Mouse (Mus musculus): ENCODE data around the gene Tmem59l. TPM values are rescaled to one million over a fixed set of nuclear protein-coding genes. Genes with fewer than 3 reads are reported as not detected.

Gene Tmem59l
- total RNA-seq, 2 experiments from 2014 or later, result 318 to 351 TPM

DNA sequence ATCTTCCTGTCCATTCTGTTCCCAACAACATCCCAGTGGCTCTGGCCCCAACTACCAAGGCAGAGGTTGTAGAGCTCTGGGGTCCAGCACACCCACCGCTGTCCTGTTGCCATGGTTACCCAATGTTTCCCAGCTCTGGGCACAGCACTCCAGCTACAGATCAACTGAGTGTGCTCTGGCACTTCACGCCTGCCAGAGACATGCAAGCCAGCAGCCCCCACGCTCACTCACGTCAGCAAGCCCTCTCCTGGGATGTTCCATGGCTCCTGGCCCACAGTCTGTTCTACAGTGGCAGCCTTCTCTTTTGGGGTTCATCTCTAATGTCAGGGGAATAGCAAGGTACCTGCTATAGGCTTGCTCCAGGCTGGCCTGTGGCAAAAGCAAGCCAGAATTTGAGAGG lies 23.9 kb downstream of the Tmem59l start:
- peak in 1 of 2 experiments; percentile 59 for DNase-seq (ENCODE audit: extremely low spot score in 1 of 2, low spot score in 1 of 2)

DNA sequence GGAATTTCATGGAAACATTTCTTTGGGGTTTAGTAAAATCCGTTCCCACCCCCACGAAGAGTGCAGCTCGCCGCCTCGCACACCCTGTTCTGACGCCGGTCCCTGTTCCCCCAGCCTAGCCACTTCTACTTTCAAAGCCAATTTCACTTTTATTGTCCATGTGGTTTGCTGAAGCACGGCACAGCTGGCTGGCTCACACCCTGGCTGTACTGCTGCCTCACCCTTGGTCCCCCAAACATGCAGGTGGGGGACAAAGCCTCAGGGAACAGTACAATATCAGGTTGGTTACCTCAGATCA lies 24.7 kb downstream of the Tmem59l start:
- no peak for DNase-seq (ENCODE audit: extremely low spot score in 1 of 2, low spot score in 1 of 2)

DNA sequence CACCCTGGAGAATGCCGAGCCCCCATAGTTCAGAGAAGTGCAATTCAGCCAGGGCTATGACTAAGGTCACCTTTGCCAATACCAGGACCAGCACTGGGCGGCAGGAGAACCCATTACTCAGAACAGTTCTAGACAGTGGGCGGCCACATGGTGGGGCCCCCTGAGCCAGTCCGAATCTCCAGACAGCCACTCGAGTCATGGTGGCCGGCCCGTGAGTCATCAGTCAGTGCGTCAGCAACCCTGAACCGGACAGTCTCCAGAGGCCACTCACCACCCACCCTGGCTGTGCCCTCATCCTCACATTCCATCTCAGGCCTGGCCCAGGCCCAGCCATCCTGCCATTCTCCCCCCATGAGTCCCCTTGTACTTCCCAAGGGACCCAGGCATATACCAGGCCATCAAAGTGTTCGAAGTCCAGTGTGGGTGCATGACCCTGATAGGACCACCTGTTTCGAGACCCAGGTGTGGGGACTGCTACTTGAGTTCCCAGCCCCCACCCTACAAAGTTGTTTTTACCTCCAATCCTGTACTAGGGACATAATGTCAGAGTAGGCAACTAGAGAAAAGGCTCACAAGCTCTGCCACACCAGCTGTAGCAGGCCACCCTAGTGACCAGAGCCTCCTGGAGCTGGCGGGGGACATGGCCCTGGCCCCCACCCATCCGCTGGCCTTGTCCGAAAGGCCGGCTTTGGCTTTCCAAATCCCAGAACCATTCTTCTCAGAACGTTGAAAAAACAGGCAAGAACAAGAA lies 25.2 kb downstream of the Tmem59l start:
- DNase-seq (ENCODE audit: extremely low spot score in 1 of 2, low spot score in 1 of 2), result no peak

DNA sequence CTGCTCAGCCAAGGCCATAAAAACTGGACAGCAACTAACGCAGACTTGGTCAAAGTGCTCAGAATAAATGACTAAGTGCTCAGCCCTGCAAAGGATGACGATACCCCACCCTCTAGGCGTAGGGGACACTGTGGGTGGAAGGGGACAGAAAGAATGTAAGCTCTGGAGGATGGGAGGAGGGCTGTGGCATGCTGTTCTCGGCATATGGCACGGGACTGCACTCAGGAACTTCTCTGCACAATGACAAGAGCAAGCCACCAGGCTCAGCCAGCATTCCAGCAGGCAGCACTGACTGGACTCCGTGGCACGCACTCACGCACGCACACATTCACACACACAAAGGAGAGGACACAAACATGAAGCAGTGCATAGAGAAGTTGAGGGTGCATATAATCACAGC lies 26.6 kb downstream of the Tmem59l start:
- no peak for DNase-seq (ENCODE audit: extremely low spot score in 1 of 2, low spot score in 1 of 2)

DNA sequence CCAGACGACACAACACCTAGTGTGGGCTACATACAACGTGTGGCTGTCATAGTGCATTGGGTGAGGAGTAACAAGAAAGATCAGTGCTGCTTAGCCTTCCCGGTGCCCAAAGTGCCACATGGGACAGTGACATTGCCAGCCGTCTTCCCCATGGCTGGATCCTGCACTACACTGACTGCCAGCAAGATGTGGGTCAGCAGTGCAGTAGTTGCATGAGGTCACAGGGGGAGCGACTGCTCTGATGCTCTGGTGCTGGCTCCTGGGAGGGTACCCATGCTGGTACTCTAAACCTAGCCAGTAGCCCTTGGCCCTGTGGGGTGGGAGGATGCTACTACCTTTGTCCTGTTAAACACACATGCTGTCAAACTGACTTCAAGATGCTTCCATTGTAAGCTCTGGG lies 27.0 kb downstream of the Tmem59l start:
- DNase-seq (ENCODE audit: extremely low spot score in 1 of 2, low spot score in 1 of 2), result no peak

- DNase-seq (ENCODE audit: extremely low spot score in 1 of 2, low spot score in 1 of 2), result no peak
Observed at GRCm38 (mm10) chr8:70459636-70460035, 27.5 kb downstream of the Tmem59l start.

DNA sequence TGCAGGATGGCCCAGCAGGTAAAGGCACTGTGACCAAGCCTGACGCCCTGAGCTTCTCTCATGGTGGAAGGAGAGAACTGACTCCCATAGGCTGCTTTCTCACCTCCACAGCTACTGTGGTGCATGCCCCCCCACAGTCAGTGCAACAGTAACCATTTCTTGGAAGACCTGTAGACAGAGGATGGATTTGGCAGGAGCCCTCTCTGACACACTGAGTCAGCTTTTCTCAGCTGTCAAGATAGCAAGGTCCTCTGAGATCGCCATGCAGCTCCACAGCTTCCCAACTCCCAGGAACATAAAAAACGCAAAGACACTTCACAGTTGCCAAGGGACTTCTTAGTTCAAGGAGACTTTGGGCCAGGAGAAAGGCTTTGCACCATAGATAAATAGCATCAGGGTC lies 28.7 kb downstream of the Tmem59l start:
- no peak for DNase-seq (ENCODE audit: extremely low spot score in 1 of 2, low spot score in 1 of 2)

DNA sequence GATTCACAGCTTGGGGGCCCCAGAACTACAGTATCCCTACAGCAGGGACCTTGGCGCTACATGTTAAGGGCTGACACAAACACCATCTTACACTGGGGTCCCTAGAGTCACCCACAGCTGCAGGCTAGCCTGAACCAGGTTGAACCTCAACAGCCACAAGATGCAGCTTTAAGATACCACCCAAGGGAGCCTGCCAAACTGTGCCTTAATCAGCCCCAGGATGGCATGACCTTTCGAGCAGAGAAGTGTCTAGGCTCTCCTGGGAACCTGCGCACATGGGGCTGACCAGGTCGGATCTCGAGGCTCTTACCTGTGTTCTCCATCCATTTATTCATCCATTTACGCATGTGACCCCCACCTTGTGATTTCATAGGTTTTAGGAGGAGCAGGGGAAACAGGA lies 29.3 kb downstream of the Tmem59l start:
- no peak for DNase-seq (ENCODE audit: extremely low spot score in 1 of 2, low spot score in 1 of 2)

GRCm38 (mm10) chr8:70456996-70457395 lies 30.2 kb downstream of the Tmem59l start:
- no peak for DNase-seq (ENCODE audit: extremely low spot score in 1 of 2, low spot score in 1 of 2)

- DNase-seq (ENCODE audit: extremely low spot score in 1 of 2, low spot score in 1 of 2), result no peak
Observed at GRCm38 (mm10) chr8:70453852-70454251, 33.3 kb downstream of the Tmem59l start.

DNA sequence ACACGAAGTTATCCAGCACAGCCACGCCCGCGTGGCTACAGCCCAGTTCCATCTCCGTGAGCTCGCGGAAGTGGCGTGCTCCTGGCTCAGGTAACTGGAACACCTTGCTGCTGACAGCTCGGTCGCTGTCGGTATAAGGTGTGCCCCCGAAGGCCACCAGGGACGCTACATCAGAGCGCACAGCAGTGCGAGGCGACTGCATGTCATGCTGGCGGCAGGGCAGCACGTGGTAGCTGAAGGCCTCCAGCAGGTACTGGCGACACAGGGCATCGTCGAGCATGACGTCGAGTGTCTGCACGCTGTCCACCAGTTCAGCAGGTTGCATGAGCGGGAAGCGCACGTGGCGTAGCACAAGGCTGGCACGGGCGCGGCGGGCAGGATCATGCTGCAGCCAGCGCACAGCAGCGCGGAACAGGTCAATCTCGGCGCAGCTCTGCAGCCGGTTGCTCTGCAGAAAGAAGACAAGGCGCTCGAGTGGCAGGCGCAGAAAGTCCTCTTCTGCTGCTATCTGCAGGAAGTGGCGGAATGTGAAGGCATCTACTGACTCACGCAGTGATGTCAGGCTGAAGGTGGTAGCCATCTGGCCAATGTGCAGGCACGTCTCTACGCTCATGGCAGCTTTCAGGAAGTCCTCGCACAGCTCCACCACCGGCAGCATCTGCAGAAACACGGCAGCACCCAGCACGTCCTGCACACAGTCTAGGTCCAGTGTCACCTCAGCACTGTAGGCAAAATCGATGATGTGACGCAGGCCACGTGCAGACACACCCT lies 34.8 kb downstream of the Tmem59l start:
- DNase-seq (ENCODE audit: extremely low spot score in 1 of 2, low spot score in 1 of 2), result no peak

GRCm38 (mm10) chr8:70447639-70448420 lies 39.3 kb downstream of the Tmem59l start:
- no peak for DNase-seq (ENCODE audit: extremely low spot score in 1 of 2, low spot score in 1 of 2)

GRCm38 (mm10) chr8:70445988-70446387 lies 41.2 kb downstream of the Tmem59l start:
- no peak for DNase-seq (ENCODE audit: extremely low spot score in 1 of 2, low spot score in 1 of 2)

GRCm38 (mm10) chr8:70443326-70443725 lies 43.8 kb downstream of the Tmem59l start:
- DNase-seq (ENCODE audit: extremely low spot score in 1 of 2, low spot score in 1 of 2), result no peak

- no peak for DNase-seq (ENCODE audit: extremely low spot score in 1 of 2, low spot score in 1 of 2)
Observed at GRCm38 (mm10) chr8:70441565-70441964, 45.6 kb downstream of the Tmem59l start.

GRCm38 (mm10) chr8:70440246-70440645 lies 46.9 kb downstream of the Tmem59l start:
- no peak for DNase-seq (ENCODE audit: extremely low spot score in 1 of 2, low spot score in 1 of 2)

GRCm38 (mm10) chr8:70439848-70440179 lies 47.3 kb downstream of the Tmem59l start:
- DNase-seq (ENCODE audit: extremely low spot score in 1 of 2, low spot score in 1 of 2), result no peak

GRCm38 (mm10) chr8:70439055-70439847 lies 47.9 kb downstream of the Tmem59l start, which contains the start of gene Crtc1:
Crtc1 (minus strand) TSS chr8:70439579.
- peak; percentile 92 for DNase-seq (ENCODE audit: extremely low spot score in 1 of 2, low spot score in 1 of 2)

DNA sequence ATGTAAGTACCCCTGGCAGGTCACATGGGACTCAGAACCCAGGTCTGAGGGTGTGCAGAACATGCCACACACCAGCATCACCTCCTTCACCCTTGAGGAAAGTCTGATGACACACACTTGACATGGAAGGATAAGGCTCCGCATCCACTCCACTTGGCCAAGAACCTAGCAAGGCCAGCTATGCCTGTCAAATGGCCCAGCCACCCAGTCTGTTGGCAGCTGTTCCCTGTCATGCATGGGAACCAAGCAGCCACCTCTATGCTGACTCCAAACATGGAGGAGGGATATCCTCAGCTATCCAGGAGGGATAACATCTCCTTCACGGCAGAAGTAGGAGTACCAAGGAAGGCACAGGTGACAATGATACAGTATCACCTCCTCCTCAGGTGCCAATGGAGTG lies 48.7 kb downstream of the Tmem59l start:
- DNase-seq (ENCODE audit: extremely low spot score in 1 of 2, low spot score in 1 of 2), result no peak

DNA sequence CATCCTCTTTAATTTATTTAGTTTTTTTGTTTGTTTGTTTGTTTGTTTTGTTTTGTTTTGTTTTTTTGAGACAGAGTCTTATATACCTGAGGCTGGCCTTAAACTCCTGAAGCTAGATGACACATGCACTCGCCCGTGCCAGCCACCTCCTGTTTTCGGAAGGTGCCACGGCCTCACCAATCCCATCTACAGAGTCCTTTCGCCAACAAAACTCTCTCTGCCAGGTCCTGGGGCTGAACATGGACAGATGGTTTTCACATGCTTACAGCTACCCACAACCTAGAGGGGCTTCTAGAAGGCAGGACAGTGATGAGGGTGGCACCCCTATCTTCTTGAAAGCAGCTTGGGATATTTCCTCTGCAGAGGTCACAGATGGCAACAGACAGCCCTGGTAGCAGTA lies 52.0 kb downstream of the Tmem59l start:
- DNase-seq (ENCODE audit: extremely low spot score in 1 of 2, low spot score in 1 of 2), result no peak
